Mouse (Mus musculus): ENCODE data around the gene Shmt2.

Gene Shmt2

GRCm38 (mm10) chr10:127480833-127481813, 41.1 kb downstream of the Shmt2 start:
- ChIA-PET CTCF (interaction anchor here in 3 of 4 experiments (0.5 to 2.4 kb wide), 12 partner anchors 9 to 142 kb away, joined by 3 to 9 read pairs (median 3); no protein-coding TSS in a partner anchor), POLR2A (interaction anchor here in 3 of 4 experiments (0.6 to 1.7 kb wide), 9 partner anchors 9 to 414 kb away, joined by 3 to 4 read pairs (median 3); no protein-coding TSS in a partner anchor)

GRCm38 (mm10) chr10:127479131-127479530, 43.1 kb downstream of the Shmt2 start:
- ChIA-PET CTCF (interaction anchor here (0.5 to 2.0 kb wide), 33 partner anchors 8 to 368 kb away, joined by 3 to 12 read pairs (median 4); partner anchors contain the start of gene Gli1 (in 1 of the 4)), POLR2A (interaction anchor here in 3 of 4 experiments (0.7 to 1.6 kb wide), 6 partner anchors 13 to 145 kb away, joined by 3 to 5 read pairs (median 3); no protein-coding TSS in a partner anchor)

GRCm38 (mm10) chr10:127477301-127477700, 44.9 kb downstream of the Shmt2 start:
- ChIA-PET CTCF (interaction anchor here (0.6 to 1.0 kb wide), 6 partner anchors 13 to 180 kb away, joined by 3 to 4 read pairs (median 3); no protein-coding TSS in a partner anchor), POLR2A (no interaction called here)

GRCm38 (mm10) chr10:127476541-127476940, 45.7 kb downstream of the Shmt2 start:
- CTCF ChIA-PET, result interaction anchor here in 1 of 4 experiments (0.7 to 1.0 kb wide), 3 partner anchors 18 to 32 kb away, joined by 3 to 4 read pairs (median 4); no protein-coding TSS in a partner anchor
- POLR2A ChIA-PET, result interaction anchor here in 1 of 4 experiments (1.2 to 2.3 kb wide), 2 partner anchors 11 to 37 kb away, joined by 3 to 7 read pairs; no protein-coding TSS in a partner anchor

DNA sequence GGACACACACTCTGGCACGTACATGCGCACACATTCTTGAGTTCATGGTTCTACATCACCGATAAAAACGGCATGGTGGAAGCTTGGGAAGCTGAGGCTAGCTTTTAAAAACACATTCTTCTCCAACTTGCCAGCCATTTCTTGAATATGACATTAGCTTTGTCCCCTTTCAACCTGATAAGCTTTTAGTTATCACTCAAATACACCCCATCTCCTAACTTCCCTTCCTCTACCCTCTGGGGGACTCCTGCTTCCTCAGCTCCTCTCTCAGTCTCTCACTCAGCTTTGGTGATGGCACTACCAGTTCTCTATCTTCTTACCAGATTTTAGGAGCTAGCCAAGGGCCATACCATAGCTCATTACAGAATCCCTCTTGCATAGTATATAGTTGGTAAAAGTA, 47.1 kb downstream of the Shmt2 start:
- ChIA-PET CTCF (interaction anchor here in 2 of 4 experiments (0.6 to 1.5 kb wide), 3 partner anchors 63 to 150 kb away, joined by 3 to 4 read pairs (median 3); no protein-coding TSS in a partner anchor), POLR2A (interaction anchor here in 1 of 4 experiments (0.6 to 2.3 kb wide), 3 partner anchors 10 to 398 kb away, joined by 4 to 7 read pairs (median 6); no protein-coding TSS in a partner anchor)

DNA sequence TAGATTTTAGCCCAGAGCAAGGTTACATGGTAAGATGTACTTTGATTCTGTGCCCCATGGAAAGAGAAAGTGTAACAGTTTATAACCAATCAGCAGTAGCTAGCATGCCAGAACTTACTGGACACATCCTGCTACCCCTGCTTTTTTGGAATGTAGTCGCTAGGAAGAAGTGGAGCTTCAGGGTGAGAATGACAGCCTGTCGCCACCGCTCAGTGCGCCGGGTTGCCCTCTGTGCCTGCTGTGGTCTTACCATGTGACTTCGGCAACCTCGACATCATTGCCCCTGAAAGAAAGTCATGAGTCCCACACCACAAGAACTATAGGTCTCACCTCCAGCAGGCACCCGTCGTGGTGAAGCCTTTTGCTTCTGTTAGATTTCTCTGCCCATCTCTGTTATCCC, 49.5 kb downstream of the Shmt2 start:
- POLR2A ChIA-PET, result interaction anchor here in 1 of 4 experiments (0.7 kb wide), 1 partner anchor 14 kb away, joined by 5 read pairs; no protein-coding TSS in a partner anchor
- CTCF ChIA-PET, result interaction anchor here in 2 of 4 experiments (0.7 kb wide), 3 partner anchors 31 to 1708 kb away, joined by 4 to 5 read pairs (median 4); no protein-coding TSS in a partner anchor

DNA sequence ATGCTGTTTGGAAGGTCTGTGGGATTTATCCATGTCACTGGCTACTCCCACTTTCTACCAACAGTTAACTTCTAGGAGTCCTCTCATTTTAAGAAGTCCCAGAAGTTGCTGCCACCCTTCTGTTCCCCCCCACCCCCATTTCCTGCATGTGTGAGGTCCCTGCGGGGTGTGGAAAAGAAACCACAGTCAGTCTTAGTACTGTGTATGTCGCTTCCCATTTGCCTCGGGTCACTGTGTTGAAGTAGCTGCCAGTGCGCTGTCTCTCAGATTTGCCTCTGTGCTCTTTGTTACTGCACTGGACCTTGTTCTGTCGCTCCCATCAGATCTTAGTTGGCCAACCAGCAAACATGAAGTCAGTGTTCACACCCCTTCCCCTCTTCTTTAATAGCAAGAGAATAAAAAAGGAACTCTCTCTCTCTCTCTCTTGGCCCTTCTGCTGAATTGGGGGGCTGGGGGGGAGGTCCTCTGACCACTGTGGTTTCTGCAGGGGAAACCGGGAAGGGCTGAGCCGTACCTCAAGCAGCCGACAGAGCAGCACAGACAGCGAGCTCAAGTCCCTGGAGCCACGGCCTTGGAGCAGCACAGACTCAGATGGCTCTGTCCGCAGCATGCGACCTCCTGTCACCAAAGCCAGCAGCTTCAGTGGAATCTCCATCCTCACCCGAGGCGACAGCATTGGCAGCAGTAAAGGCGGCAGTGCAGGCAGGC, 50.8 kb downstream of the Shmt2 start:
- POLR2A ChIA-PET, result interaction anchor here in 3 of 4 experiments (0.5 to 0.7 kb wide), 4 partner anchors 9 to 207 kb away, joined by 3 to 7 read pairs (median 4); no protein-coding TSS in a partner anchor
- CTCF ChIA-PET, result interaction anchor here in 2 of 4 experiments (0.5 to 0.7 kb wide), 3 partner anchors 8 to 290 kb away, joined by 3 to 6 read pairs (median 3); no protein-coding TSS in a partner anchor

Data from embryonic stem cell, embryonic (primary cell).